Mouse (Mus musculus) liver, embryonic 11.5 days (tissue): Measurements from ENCODE around the gene Gjb3. TPM values are rescaled to one million over a fixed set of nuclear protein-coding genes. Genes with fewer than 3 reads are reported as not detected.

ENCODE experiments used
- ATAC-seq: fragments of 200-750 bp; cut with Nextera tagmentation; replicated peaks from 2 replicates; pipeline ENCODE4 v1.8.0; 2017; ENCODE audit warnings: moderate number of reproducible peaks, mild to moderate bottlenecking, moderate TSS enrichment, moderate library complexity; ENCODE audit not compliant: low FRiP score
- DNase-seq: peaks from one replicate; pipeline ENCODE4 v3.0.0-alpha.2; 2017; ENCODE audit warnings: low spot score
- H3K27ac ChIP-seq: fragments of 300-500 bp; sonication (generic); 2 replicates; pipeline ENCODE4 v1.5.1; 2014; ENCODE audit warnings: mild to moderate bottlenecking, low read depth, low read length, control low read depth
- H3K27me3 ChIP-seq: fragments of 300-500 bp; sonication (generic); replicated peaks from 2 replicates; pipeline ENCODE4 v1.6.1; 2014; ENCODE audit warnings: low read length, mixed read lengths; ENCODE audit not compliant: control insufficient read depth, insufficient read depth
- H3K36me3 ChIP-seq: fragments of 300-500 bp; sonication (generic); 2 replicates; pipeline ENCODE4 v1.6.1; 2014; ENCODE audit warnings: mild to moderate bottlenecking, low read length, moderate library complexity, mixed read lengths; ENCODE audit not compliant: control insufficient read depth, insufficient read depth
- H3K4me1 ChIP-seq: fragments of 300-500 bp; sonication (generic); replicated peaks from 2 replicates; pipeline ENCODE4 v1.6.1; 2014; ENCODE audit warnings: low read length, mixed read lengths; ENCODE audit not compliant: control insufficient read depth, insufficient read depth
- H3K4me2 ChIP-seq: fragments of 300-500 bp; sonication (generic); 2 replicates; pipeline ENCODE4 v1.6.1; 2014; ENCODE audit warnings: mild to moderate bottlenecking, control low read depth, moderate library complexity
- H3K4me3 ChIP-seq: fragments of 300-500 bp; sonication (generic); 2 replicates; pipeline ENCODE4 v1.5.1; 2014; ENCODE audit warnings: low read depth, low read length, control low read depth
- H3K9ac ChIP-seq: fragments of 300-500 bp; sonication (generic); 2 replicates; pipeline ENCODE4 v1.6.1; 2014; ENCODE audit warnings: low read depth, low read length, control low read depth
- H3K9me3 ChIP-seq: fragments of 300-500 bp; sonication (generic); 2 replicates; pipeline ENCODE4 v1.6.1; 2016; ENCODE audit warnings: low read length, inconsistent platforms, mixed read lengths; ENCODE audit not compliant: control insufficient read depth
- WGBS: fragments of 180-500 bp; shearing (Covaris S2); extraction: QIAGEN DNeasy Blood & Tissue Kit; methylation state at CpG from one replicate; pipeline ENCODE4 v1.1.7; 2014; 5-methylcytosine and 5-hydroxymethylcytosine counted together
- polyA plus RNA-seq: library from polyadenylated mRNA; unstranded; fragments of >200 nt; fragmentation: Nextera tagmentation; extraction: Ambion mirVana; gene quantifications from 2 replicates; pipeline ENCODE4 v1.2.1, GENCODE M21; 2014

The Gjb3 gene
- polyA plus RNA-seq: 0.14 and 0.26 TPM in 2 replicates

- H3K4me1 ChIP-seq: no peaks in the 10 kb centered on the region; the same call in none of the 2 replicates
- WGBS: 3% methylated on average over 49 of the region's 49 CpGs
- no peaks in the 10 kb centered on the region for H3K36me3 ChIP-seq
- H3K4me3 ChIP-seq: peak within 1 kb of the TSS; percentile 10; the same call in 1 of the 2 replicates
- H3K9me3 ChIP-seq: no peaks in the 10 kb centered on the region
- H3K27ac ChIP-seq: no peak within 1 kb of the TSS
- ATAC-seq (no peak), DNase-seq (no peak)
- peak within 1 kb of the TSS; percentile 12 for H3K4me2 ChIP-seq
- peaks cover 64% of the 10 kb centered on the region for H3K27me3 ChIP-seq
- no peak within 1 kb of the TSS for H3K9ac ChIP-seq
These were observed at the start of gene Gjb3 for GRCm38 (mm10) chr4:127330181-127331100. Gjb3 (minus strand) TSS chr4:127330844.

GRCm38 (mm10) chr4:127377344-127377743 is 46.7 kb upstream of the Gjb3 start:
- no peaks in the 10 kb centered on the region for H3K27me3 ChIP-seq
- H3K4me2 ChIP-seq: no peak overlapping the region
- H3K9me3 ChIP-seq: no peaks in the 10 kb centered on the region
- no peak overlapping the region for H3K4me3 ChIP-seq
- H3K9ac ChIP-seq: no peak overlapping the region
- H3K36me3 ChIP-seq: no peaks in the 10 kb centered on the region
- no peaks in the 10 kb centered on the region for H3K4me1 ChIP-seq
- H3K27ac ChIP-seq: no peak overlapping the region
- WGBS: 32% methylated on average over 4 of the region's 4 CpGs
- ATAC-seq: no peak
- DNase-seq: no peak

DNA sequence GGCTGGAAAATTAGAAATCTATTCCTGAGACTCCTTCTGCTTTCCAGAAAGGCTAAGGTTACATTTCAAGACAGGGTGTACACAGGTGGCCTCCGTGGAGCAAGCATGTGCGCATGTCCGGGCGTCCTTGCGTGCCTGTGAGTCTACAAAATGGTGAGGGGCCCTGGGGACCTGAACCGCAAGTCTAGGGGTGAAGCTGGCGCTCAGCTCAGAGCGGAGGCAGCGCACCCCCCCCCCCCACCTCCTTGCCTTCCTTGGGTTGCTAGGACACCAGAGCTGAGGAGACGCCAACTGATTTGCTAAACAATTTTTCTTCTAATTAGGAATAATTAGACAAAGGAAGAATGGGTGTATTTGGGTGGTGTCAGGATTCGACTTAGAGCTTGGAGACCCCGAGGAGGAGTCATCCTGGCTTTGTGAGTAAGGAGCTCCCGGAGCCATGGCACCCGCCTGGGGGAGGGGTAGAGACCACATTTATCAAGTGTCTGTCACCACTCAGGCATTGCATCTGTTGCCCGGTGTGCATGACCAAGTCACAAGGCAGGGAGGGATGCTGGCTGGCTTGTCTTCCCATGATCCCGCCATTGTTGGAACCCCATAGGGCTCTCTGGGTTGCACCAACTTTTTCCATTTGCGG is 45.0 kb upstream of the Gjb3 start:
- no peak overlapping the region for H3K9ac ChIP-seq
- H3K36me3 ChIP-seq: no peaks in the 10 kb centered on the region
- ATAC-seq (no peak), DNase-seq (no peak)
- no peak overlapping the region for H3K4me3 ChIP-seq
- no peaks in the 10 kb centered on the region for H3K4me1 ChIP-seq
- H3K4me2 ChIP-seq: no peak overlapping the region
- 81% methylated on average over 17 of the region's 17 CpGs for WGBS
- no peaks in the 10 kb centered on the region for H3K9me3 ChIP-seq
- H3K27ac ChIP-seq: no peak overlapping the region
- no peaks in the 10 kb centered on the region for H3K27me3 ChIP-seq

DNA sequence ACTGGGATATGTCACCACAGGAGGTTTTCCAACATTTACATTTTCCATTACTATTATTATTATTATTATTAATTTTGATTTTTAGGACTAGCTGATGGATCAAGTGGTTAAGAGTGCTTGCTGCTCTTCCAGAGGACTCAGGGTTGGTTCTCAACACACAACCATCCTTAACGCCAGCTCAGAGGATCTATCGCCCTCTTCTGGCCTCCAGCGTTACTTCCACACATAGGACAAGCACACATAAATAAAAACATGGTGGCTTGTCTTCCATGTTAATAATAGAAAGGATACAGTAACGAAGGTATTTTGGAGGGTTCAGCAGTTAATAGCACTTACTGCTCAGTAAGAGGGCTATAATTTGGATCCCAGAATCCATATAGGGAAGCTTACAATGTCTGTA is 44.0 kb upstream of the Gjb3 start:
- H3K9ac ChIP-seq: no peak overlapping the region
- no peaks in the 10 kb centered on the region for H3K9me3 ChIP-seq
- H3K4me3 ChIP-seq: no peak overlapping the region
- H3K36me3 ChIP-seq: no peaks in the 10 kb centered on the region
- DNase-seq (no peak), ATAC-seq (no peak)
- H3K4me2 ChIP-seq: no peak overlapping the region
- no peaks in the 10 kb centered on the region for H3K27me3 ChIP-seq
- no peak overlapping the region for H3K27ac ChIP-seq
- WGBS: 79% methylated on average over 4 of the region's 4 CpGs
- H3K4me1 ChIP-seq: no peaks in the 10 kb centered on the region

- 61% methylated on average over 8 of the region's 8 CpGs for WGBS
These were observed 42.8 kb upstream of the Gjb3 start for GRCm38 (mm10) chr4:127373491-127373890.

DNA sequence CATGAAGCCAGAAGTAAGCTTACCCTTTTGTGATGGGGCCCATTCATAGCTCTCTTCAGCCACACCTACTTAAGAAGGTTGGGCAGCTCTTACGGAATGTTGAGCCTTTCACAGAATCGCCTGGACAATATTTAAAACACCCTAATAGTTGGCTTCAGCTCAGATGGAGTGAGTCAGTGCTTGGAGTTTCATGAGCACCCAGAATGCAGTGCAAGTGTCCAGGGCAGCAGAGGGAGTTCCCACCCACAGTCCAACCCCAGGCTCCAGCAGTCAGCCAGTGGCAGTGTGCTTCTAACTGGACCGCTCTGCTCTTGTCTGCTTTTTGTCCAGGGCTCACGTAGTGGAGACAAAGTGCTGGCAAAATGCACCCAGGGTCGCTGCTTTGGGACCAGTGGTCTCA is 40.9 kb upstream of the Gjb3 start:
- no peak overlapping the region for H3K4me3 ChIP-seq
- H3K4me2 ChIP-seq: no peak overlapping the region
- no peak overlapping the region for H3K9ac ChIP-seq
- DNase-seq: no peak
- no peaks in the 10 kb centered on the region for H3K9me3 ChIP-seq
- H3K36me3 ChIP-seq: no peaks in the 10 kb centered on the region
- no peak for ATAC-seq
- no peaks in the 10 kb centered on the region for H3K27me3 ChIP-seq
- H3K27ac ChIP-seq: no peak overlapping the region
- no peaks in the 10 kb centered on the region for H3K4me1 ChIP-seq
- 68% methylated on average over 5 of the region's 5 CpGs for WGBS

More at GRCm38 (mm10) chr4:127373491-127373890, 42.8 kb upstream of the Gjb3 start:
- H3K36me3 ChIP-seq: no peaks in the 10 kb centered on the region
- H3K4me1 ChIP-seq: no peaks in the 10 kb centered on the region
- no peak overlapping the region for H3K27ac ChIP-seq
- no peaks in the 10 kb centered on the region for H3K9me3 ChIP-seq
- no peak overlapping the region for H3K9ac ChIP-seq
- DNase-seq: no peak
- H3K4me2 ChIP-seq: no peak overlapping the region
- no peak for ATAC-seq
- no peak overlapping the region for H3K4me3 ChIP-seq
- H3K27me3 ChIP-seq: no peaks in the 10 kb centered on the region

DNA sequence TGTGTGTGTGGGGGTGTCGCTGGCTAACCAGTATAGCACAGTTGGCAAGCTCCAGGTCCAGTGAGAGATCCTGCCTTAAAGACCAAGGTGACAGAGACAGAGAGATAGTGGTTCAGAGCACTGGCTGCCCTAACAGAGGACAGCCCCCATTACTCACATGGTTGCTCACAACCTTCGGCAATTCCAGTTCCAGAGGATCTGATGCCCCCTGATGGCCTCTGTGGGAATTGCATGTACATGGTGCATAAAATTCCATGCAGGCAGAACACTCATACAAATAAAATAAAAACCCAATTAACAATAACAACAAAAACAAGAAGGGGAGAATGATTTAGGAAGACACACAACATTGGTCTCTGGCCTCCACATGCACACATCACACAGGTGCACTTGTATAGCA is 39.8 kb upstream of the Gjb3 start:
- H3K4me1 ChIP-seq: no peaks in the 10 kb centered on the region
- H3K9ac ChIP-seq: no peak overlapping the region

GRCm38 (mm10) chr4:127368379-127368973 is 37.8 kb upstream of the Gjb3 start:
- no peak overlapping the region for H3K4me3 ChIP-seq
- DNase-seq (peak; percentile 69), ATAC-seq (no peak)
- H3K4me2 ChIP-seq: no peak overlapping the region
- H3K36me3 ChIP-seq: no peaks in the 10 kb centered on the region
- no peaks in the 10 kb centered on the region for H3K4me1 ChIP-seq
- no peak overlapping the region for H3K27ac ChIP-seq
- no peaks in the 10 kb centered on the region for H3K27me3 ChIP-seq
- H3K9ac ChIP-seq: no peak overlapping the region
- 28% methylated on average over 13 of the region's 13 CpGs for WGBS
- H3K9me3 ChIP-seq: no peaks in the 10 kb centered on the region

More for the DNA sequence above, 39.8 kb upstream of the Gjb3 start:
- Histone ChIP-seq H3K9me3 (no peaks in the 10 kb centered on the region), H3K36me3 (no peaks in the 10 kb centered on the region), H3K4me2 (no peak overlapping the region), H3K4me3 (no peak overlapping the region), H3K27ac (no peak overlapping the region), H3K27me3 (no peaks in the 10 kb centered on the region)
- ATAC-seq (no peak), DNase-seq (no peak)
- 45% methylated on average over 2 of the region's 2 CpGs for WGBS
